Mouse (Mus musculus) lung, postnatal 4 days (tissue): ENCODE data around the gene Tnfrsf13c.

Experiments
- DNase-seq, 2 experiments: peaks; one replicate each; pipeline ENCODE4 v3.0.0; 2021

The Tnfrsf13c gene

GRCm38 (mm10) chr15:82207105-82207459 is 17.1 kb downstream of the Tnfrsf13c start:
- no peak for DNase-seq

GRCm38 (mm10) chr15:82206365-82207104 is 17.6 kb downstream of the Tnfrsf13c start:
- peak; percentile 64 to 82 for DNase-seq

DNA sequence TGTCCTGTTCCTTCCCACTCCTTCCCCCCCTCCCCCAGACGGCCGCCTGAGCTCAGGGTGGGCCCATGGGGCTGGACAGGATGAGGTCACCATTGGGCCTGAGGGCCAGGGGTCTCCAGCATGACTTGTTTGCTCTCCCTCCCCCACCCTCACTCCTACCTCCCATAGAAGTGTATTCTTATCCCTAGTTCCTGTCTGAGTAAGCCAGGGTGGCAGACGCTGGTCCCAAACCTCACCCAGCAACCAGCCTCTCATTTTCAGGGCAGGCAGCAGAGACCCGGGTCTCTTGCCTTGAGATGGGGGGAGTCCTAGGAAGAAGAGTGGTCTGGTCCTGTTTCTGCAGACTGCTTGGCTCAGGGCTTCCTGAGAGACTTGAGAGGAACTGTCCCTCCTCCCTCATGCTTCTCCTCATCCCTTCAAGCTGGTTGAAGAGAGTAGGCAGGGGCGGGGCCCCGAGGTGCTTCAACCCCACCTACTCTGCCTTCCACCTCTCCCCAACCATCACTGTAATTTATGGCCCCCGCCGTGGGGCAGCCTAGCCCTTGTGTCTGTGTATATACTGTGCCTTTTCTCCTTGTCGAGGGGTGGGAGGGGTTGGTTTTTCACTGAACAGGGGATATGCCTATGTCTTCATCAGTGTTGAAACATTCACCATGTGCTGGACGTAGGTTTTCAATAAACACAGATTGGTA is 19.3 kb downstream of the Tnfrsf13c start:
- no peak for DNase-seq

DNA sequence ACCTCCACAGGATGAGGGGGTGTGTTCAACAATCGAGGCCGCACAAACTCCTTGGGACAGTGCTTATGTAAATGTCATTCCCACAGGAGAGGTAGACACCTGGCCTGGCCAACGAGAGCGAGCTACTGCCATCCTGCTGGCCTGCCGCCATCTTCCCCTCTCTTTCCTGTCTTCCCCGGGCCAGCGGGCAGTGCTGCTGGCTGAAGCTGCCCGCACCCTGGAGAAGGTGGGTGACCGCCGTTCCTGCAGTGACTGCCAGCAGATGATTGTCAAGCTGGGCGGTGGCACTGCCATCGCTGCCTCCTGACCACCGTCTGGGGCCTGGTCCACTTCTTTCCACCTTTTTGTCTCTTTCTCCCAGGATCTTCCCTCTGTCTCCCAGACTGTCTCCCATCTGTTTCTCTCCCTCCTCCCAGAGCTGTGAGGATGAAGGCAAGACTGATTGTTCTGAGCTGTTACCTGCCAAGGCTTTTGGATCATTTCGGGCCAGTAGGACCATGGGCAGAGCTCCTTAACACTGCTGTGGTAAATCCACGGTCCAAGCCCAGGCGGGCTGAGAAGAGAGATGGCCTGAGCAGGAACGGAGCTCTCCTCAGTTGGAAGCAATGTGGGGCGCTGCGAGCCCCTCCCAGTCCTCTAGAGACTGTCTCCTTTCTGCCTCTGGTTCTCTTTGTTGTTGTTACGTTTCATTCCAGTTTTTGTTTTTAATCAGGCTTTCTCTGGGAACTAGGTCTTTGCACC is 20.4 kb downstream of the Tnfrsf13c start:
- DNase-seq: no peak

DNA sequence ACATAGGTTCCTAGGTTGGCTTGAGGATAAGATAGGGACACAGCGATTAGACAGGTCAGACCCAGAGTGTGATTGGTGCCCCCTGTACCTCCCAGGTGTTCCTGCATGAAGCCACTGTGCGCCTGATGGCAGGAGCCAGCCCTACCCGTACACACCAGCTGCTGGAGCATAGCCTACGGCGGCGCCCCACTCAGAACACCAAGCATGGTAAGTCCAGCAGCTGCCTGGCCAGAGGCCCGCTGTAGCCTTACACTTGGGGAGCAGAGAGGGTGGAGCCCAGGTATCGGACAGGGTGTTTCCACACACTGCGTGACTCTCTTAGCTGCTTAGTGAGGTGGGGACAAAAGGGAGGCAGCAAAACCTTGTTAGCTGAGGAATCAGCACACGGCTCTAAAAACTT is 21.1 kb downstream of the Tnfrsf13c start:
- DNase-seq: no peak

GRCm38 (mm10) chr15:82202086-82202485 is 22.1 kb downstream of the Tnfrsf13c start:
- DNase-seq: no peak

- no peak for DNase-seq
These were observed 24.6 kb downstream of the Tnfrsf13c start for GRCm38 (mm10) chr15:82199546-82199945.

- no peak for DNase-seq
These were observed 25.8 kb downstream of the Tnfrsf13c start for GRCm38 (mm10) chr15:82198342-82198741.

GRCm38 (mm10) chr15:82197937-82198336 is 26.2 kb downstream of the Tnfrsf13c start:
- no peak for DNase-seq

DNA sequence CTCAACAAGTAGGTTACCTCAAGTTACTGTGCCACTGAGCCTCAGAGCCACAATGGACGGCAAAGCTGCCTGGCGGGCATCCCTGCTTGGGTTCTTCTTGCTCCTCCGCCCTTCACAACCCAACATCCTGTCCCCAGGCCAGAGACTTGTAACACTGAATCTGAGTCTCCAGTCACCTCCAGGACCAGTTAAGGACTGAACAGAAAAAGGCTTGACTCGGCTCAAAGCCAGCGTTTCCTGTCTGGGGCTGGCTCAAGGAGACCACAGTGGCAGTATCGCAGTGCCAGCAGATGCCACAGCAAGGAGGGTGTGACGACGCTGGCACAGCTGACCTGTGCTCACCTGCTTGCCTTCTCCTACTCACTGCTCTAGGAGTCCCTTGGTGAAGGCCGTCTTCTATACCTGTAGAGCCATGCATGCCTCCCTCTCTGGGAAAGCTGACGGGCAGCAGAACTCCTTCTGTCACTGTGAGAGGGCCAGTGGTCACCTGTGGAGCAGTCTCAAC is 26.9 kb downstream of the Tnfrsf13c start:
- DNase-seq: no peak

- no peak for DNase-seq
These were observed 27.9 kb downstream of the Tnfrsf13c start for GRCm38 (mm10) chr15:82196300-82196699.

- DNase-seq: no peak
These were observed 31.6 kb downstream of the Tnfrsf13c start for GRCm38 (mm10) chr15:82192617-82193016.

GRCm38 (mm10) chr15:82188481-82189240 is 35.5 kb downstream of the Tnfrsf13c start:
- DNase-seq: peak in 1 of 2 experiments; percentile 45

GRCm38 (mm10) chr15:82187924-82188323 is 36.2 kb downstream of the Tnfrsf13c start:
- no peak for DNase-seq

GRCm38 (mm10) chr15:82187401-82187800 is 36.8 kb downstream of the Tnfrsf13c start:
- DNase-seq: no peak

DNA sequence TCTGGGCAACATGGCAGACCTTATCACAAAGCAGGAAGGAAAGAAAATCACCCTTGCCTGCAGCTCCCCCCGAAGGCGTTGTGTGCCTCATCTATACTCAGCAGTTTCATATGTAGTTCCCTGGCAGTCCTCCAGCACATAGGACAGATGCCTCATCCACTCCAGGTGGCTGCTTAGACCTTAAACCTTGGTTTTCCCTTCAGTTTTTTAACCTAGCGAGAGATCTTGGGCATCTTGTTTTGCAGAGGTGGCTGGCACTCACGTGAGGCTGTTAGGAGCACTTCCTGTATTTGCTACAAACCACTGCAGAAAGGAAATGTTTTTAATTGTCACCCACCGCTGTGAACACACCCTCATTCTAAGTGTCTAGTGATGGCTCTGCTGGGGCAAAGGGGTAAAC is 37.2 kb downstream of the Tnfrsf13c start:
- DNase-seq: no peak

DNA sequence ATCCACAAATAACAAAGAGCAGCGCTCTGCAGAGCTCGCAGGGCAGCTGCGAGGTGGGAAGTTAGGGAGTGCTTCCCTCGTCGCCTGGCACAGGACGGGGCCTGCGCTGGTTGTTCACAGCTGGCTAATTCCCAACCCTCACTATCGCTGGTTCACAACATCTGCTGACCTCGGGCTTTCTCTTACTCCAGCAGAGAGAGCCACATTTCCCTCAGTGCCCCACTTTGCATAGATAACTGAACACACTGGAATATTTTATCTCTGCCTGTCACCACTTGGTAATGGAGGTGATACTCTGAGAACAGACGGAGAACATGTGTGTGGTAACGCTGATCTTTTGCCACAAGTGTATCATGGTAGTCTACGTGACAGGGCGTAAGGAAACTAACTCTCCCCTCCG is 38.0 kb downstream of the Tnfrsf13c start:
- peak in 1 of 2 experiments; percentile 28 for DNase-seq

GRCm38 (mm10) chr15:82185062-82185783 is 38.9 kb downstream of the Tnfrsf13c start:
- DNase-seq: peak in 1 of 2 experiments; percentile 14

- DNase-seq: no peak
These were observed 39.5 kb downstream of the Tnfrsf13c start for GRCm38 (mm10) chr15:82184656-82185055.

DNA sequence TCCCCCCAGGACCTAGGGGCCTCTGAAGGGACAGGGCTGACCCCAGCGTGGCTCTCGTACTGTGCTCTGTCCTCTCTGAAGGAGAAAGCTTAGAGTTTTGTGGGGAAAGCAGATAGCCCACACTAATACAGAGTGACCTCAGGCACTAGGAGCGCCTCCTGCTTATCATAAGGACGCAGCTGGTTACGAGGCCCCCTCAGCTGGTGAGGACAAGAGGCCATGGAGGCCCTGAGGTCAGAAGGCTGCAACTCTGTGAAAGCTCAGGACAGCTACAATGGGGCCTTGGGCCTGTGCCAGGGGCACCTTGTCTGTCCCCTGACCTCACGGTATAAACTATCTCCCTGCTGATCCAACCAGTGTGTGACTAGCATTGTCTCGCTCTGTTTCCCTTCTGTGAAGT is 40.0 kb downstream of the Tnfrsf13c start:
- peak in 1 of 2 experiments; percentile 24 for DNase-seq

DNA sequence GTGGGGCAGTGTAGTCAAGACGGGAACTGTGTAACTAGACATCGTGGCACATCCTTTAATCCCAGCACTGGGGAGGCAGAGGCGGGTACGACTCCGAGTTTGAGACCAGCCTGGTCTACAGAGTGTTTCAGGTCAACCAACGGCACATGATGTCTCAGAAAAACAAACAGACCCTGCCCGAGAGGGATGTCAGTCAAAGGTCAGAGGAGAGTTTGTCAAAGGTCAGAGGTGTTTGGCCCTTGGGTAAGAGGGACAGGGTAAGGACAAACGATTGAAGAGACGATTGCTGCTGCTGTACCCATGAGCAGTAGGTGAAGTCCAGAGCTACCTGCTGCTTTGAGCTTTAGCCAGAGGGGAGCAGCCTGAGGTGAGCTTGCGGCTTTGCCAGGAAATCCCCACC is 40.6 kb downstream of the Tnfrsf13c start:
- DNase-seq: no peak

DNA sequence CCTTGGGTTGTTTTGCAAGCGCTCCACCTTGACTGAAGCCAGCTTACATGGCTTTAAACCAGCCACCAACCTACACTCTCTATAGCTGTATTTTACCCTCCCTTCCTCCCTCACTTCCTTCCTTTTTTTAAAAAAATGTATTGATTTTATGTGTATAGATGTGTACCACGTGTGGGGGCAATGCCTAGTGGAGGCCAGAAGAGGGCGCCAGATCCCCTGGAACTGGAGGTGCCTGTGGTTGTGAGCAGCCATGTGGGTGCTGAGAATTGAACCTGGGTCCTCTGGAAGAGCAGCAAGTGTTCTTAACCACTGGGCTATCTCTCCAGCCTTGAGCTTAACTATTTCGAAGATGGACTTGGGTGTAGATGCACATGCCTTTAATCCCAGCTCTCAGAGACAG is 41.9 kb downstream of the Tnfrsf13c start:
- DNase-seq: no peak
